Comparison of ENCODE assay signal across 24 mouse cellular contexts in the genomic region with DNA sequence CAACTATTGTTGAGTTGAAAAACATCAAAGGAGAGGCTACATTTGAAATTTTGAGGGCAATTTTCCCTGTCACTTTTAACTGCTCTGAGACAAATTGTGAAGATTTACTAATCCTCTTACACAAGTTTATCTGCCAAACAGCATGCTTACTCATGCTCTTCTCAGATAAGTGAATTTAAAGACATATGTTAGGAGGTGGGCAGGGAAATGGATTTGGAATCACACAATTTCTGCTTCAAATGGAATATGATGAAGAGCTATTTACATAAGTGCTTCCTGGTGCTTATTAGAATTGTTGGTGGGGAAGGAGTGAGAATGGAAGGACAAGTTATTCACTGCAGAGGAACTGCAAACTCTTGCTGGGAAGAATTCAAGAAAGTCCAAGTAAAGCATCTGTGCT.
DNase-seq lines count a peak whose midpoint lies in the region; ATAC-seq and TF ChIP-seq lines count a peak whose summit lies in the region.
"Had no signal": no experiment of that assay in that cellular context is flagged by ENCODE, and none has a peak within 500 bp of the region (broad histone marks: within the 10 kb centered on the region; RNA-seq: fewer than 3 reads in every experiment).

No protein-coding gene starts in this region.

- no peaks in the 10 kb centered on the region for H3K9me3 ChIP-seq in midbrain, postnatal 0 days (ENCODE audit: low read length)
- no peaks in the 10 kb centered on the region for H3K9me3 ChIP-seq in midbrain, embryonic 16.5 days (replicated peaks; ENCODE audit: control insufficient read depth, low read length, poor library complexity, severe bottlenecking)
- H3K9me3 ChIP-seq: embryonic facial prominence, embryonic 13.5 days; embryonic facial prominence, embryonic 15.5 days; forebrain, embryonic 10.5 days; forebrain, embryonic 12.5 days had no signal

- no peak for TF ChIP-seq CTCF in brain, embryonic 14.5 days (IDR thresholded peaks at IDR 0.05; ENCODE audit: borderline replicate concordance, extremely low read depth, insufficient read depth, insufficient read length)
- no peak for TF ChIP-seq CTCF in midbrain, postnatal 0 days (IDR thresholded peaks at IDR 0.05)

- H3K36me3 ChIP-seq in midbrain, postnatal 0 days (ENCODE audit: insufficient read depth, low read length) = no peaks in the 10 kb centered on the region
- no peaks in the 10 kb centered on the region for H3K36me3 ChIP-seq in midbrain, embryonic 16.5 days (ENCODE audit: control insufficient read depth, insufficient read depth, low read length)
- H3K36me3 ChIP-seq: embryonic facial prominence, embryonic 13.5 days; embryonic facial prominence, embryonic 15.5 days; forebrain, embryonic 10.5 days; forebrain, embryonic 12.5 days had no signal

- ATAC-seq in midbrain, postnatal 0 days (ENCODE audit: low FRiP score) = no peak
- no peak for ATAC-seq in midbrain, embryonic 16.5 days
- ATAC-seq: forebrain, embryonic 14.5 days; forebrain, embryonic 16.5 days had no signal

- no peak overlapping the region for H3K4me3 ChIP-seq in midbrain, postnatal 0 days (ENCODE audit: low read depth, low read length)
- H3K4me3 ChIP-seq in midbrain, embryonic 16.5 days (ENCODE audit: low read depth, low read length) = no peak overlapping the region
- H3K4me3 ChIP-seq: embryonic facial prominence, embryonic 13.5 days; embryonic facial prominence, embryonic 15.5 days; erythroblast, embryonic 14.5 days; forebrain, embryonic 10.5 days; forebrain, embryonic 12.5 days had no signal

- H3K9ac ChIP-seq in midbrain, postnatal 0 days (replicated peaks; ENCODE audit: low read length, poor library complexity, severe bottlenecking) = no peak overlapping the region
- no peak overlapping the region for H3K9ac ChIP-seq in midbrain, embryonic 16.5 days (ENCODE audit: low read depth, low read length)
- H3K9ac ChIP-seq: embryonic facial prominence, embryonic 13.5 days; embryonic facial prominence, embryonic 15.5 days; forebrain, embryonic 12.5 days had no signal

- no peaks in the 10 kb centered on the region for H3K4me1 ChIP-seq in midbrain, postnatal 0 days (ENCODE audit: insufficient read depth, low read length)
- no peaks in the 10 kb centered on the region for H3K4me1 ChIP-seq in midbrain, embryonic 16.5 days (ENCODE audit: control insufficient read depth, insufficient read depth, low read length)
- H3K4me1 ChIP-seq: embryonic facial prominence, embryonic 13.5 days; embryonic facial prominence, embryonic 15.5 days; forebrain, embryonic 10.5 days; forebrain, embryonic 12.5 days had no signal

- no peak overlapping the region for H3K4me2 ChIP-seq in midbrain, postnatal 0 days (ENCODE audit: low read depth, low read length, poor library complexity, severe bottlenecking)
- no peak overlapping the region for H3K4me2 ChIP-seq in midbrain, embryonic 16.5 days (ENCODE audit: low read length)
- H3K4me2 ChIP-seq: embryonic facial prominence, embryonic 13.5 days; embryonic facial prominence, embryonic 15.5 days; forebrain, embryonic 12.5 days had no signal

- TF ChIP-seq POLR2A in brain, embryonic 14.5 days (IDR thresholded peaks at IDR 0.05; ENCODE audit: borderline replicate concordance, extremely low read depth, insufficient read depth, insufficient read length, poor library complexity, severe bottlenecking) = no peak

- H3K27me3 ChIP-seq in midbrain, postnatal 0 days (ENCODE audit: insufficient read depth, low read length) = no peaks in the 10 kb centered on the region
- H3K27me3 ChIP-seq in midbrain, embryonic 16.5 days (ENCODE audit: control insufficient read depth, insufficient read depth, low read depth, low read length) = no peaks in the 10 kb centered on the region
- H3K27me3 ChIP-seq: embryonic facial prominence, embryonic 13.5 days; embryonic facial prominence, embryonic 15.5 days; forebrain, embryonic 12.5 days had no signal

- DNase-seq in frontal cortex, adult 2 months (ENCODE audit: extremely low spot score in 1 of 2, low spot score in 1 of 2) = peak; percentile 3 to 36
- DNase-seq in frontal cortex, postnatal 14 days (ENCODE audit: low spot score in 2 of 2) = no peak
- DNase-seq in right cerebral cortex, adult 18-20 months = peak; percentile 4
- DNase-seq in right cerebral cortex, postnatal 10 days (ENCODE audit: low spot score in 2 of 2) = no peak
- peak; percentile 5 for DNase-seq in brain, embryonic 14.5 days (ENCODE audit: low read depth)
- DNase-seq in midbrain, postnatal 0 days (ENCODE audit: low spot score) = no peak
- DNase-seq: adrenal gland, adult 2 months; adrenal gland, postnatal 10 days; adrenal gland, postnatal 25 days; cerebellum, adult 11 months; cerebellum, adult 18-20 months; cerebellum, adult 8-10 months; cerebellum, adult 9-11 months; cerebellum, postnatal 14 days; cerebellum, postnatal 36 days; embryo, embryonic 11 days had no signal

- no peak overlapping the region for H3K27ac ChIP-seq in midbrain, postnatal 0 days (ENCODE audit: low read depth, low read length)
- no peak overlapping the region for H3K27ac ChIP-seq in midbrain, embryonic 16.5 days (ENCODE audit: low read length)
- H3K27ac ChIP-seq: embryonic facial prominence, embryonic 13.5 days; embryonic facial prominence, embryonic 15.5 days; forebrain, embryonic 10.5 days; forebrain, embryonic 12.5 days had no signal

Comparison
In these comparisons a context has a peak if more than half of its experiments do, and no peak if none do; other contexts are left out.
1. DNase-seq: peak in frontal cortex, adult 2 months (2 of 2), right cerebral cortex, adult 18-20 months (single experiment) and brain, embryonic 14.5 days (single experiment); none in frontal cortex, postnatal 14 days (0 of 2), right cerebral cortex, postnatal 10 days (0 of 2) and midbrain, postnatal 0 days (single experiment).